Mouse (Mus musculus) heart, postnatal 0 days (tissue): ENCODE measurements around the gene Mrpl20. TPM values are rescaled to one million over a fixed set of nuclear protein-coding genes. Genes with fewer than 3 reads are reported as not detected.
A peak's percentile ranks its signal among the peaks of the same experiment; 100 is the strongest.

Experiments
- ATAC-seq: fragments of 200-750 bp; cut with Nextera tagmentation; 2 replicates; pipeline ENCODE4 v1.8.0; 2017; ENCODE audit warnings: low read depth, moderate number of reproducible peaks, moderate library complexity; ENCODE audit not compliant: insufficient read depth
- DNase-seq: peaks from one replicate; pipeline ENCODE4 v3.0.0-alpha.2; 2016; ENCODE audit warnings: low spot score
- H3K27ac ChIP-seq: fragments of 300-500 bp; sonication (generic); 2 replicates; pipeline ENCODE4 v1.5.1; 2014; ENCODE audit warnings: low read depth, mild to moderate bottlenecking
- H3K27me3 ChIP-seq: fragments of 300-500 bp; sonication (generic); 2 replicates; pipeline ENCODE4 v1.6.1; 2014; ENCODE audit warnings: low read length, mixed read lengths; ENCODE audit not compliant: control insufficient read depth, insufficient read depth
- H3K36me3 ChIP-seq: fragments of 300-500 bp; sonication (generic); replicated peaks from 2 replicates; pipeline ENCODE4 v1.6.1; 2014; ENCODE audit warnings: low read length, mixed read lengths; ENCODE audit not compliant: control insufficient read depth, insufficient read depth
- H3K4me1 ChIP-seq: fragments of 300-500 bp; sonication (generic); 2 replicates; pipeline ENCODE4 v1.6.1; 2014; ENCODE audit warnings: antibody characterized with exemption; ENCODE audit not compliant: control insufficient read depth, insufficient read depth
- H3K4me2 ChIP-seq: fragments of 300-500 bp; sonication (generic); 2 replicates; pipeline ENCODE4 v1.6.1; 2014; ENCODE audit warnings: low read depth, mild to moderate bottlenecking, low read length, moderate library complexity
- H3K4me3 ChIP-seq: fragments of 300-500 bp; sonication (generic); 2 replicates; pipeline ENCODE4 v1.5.1; 2014; ENCODE audit warnings: low read depth, low read length
- H3K9ac ChIP-seq: fragments of 300-500 bp; sonication (generic); replicated peaks from 2 replicates; pipeline ENCODE4 v1.6.1; 2014; ENCODE audit warnings: low read depth, low read length, mixed read lengths
- H3K9me3 ChIP-seq: fragments of 300-500 bp; sonication (generic); replicated peaks from 2 replicates; pipeline ENCODE4 v1.6.1; 2016; ENCODE audit warnings: low read length; ENCODE audit not compliant: control insufficient read depth
- CTCF ChIP-seq: IDR thresholded peaks from 2 replicates; pipeline ENCODE4 v1.5.1; 2016; ENCODE audit warnings: antibody characterized with exemption, control low read depth, low read depth
- EP300 ChIP-seq: IDR thresholded peaks from 2 replicates; pipeline ENCODE4 v1.6.1; 2016; ENCODE audit warnings: antibody characterized with exemption, low read depth
- WGBS: fragments of 180-500 bp; shearing (Covaris S2); extraction: QIAGEN DNeasy Blood & Tissue Kit; methylation state at CpG from one replicate; pipeline ENCODE4 v1.1.7; 2014; 5-methylcytosine and 5-hydroxymethylcytosine counted together
- polyA plus RNA-seq: library from polyadenylated mRNA; unstranded; fragments of >200 nt; fragmentation: Nextera tagmentation; extraction: Ambion mirVana; gene quantifications from 2 replicates; pipeline ENCODE4 v1.2.1, GENCODE M21; 2015
- total RNA-seq: library from RNA; depleted of rRNA; stranded (reverse); fragments of >200 nt; gene quantifications from 2 replicates; pipeline ENCODE4 v1.2.3, GENCODE M21; 2014; ENCODE audit warnings: low replicate concordance

Gene Mrpl20
- total and polyA plus RNA-seq, 2 experiments from 2014 or later = 91.4 to 207 TPM

GRCm38 (mm10) chr4:155803340-155804041, 813 bp downstream of the Mrpl20 start:
- H3K36me3 ChIP-seq = peaks cover 29% of the 10 kb centered on the region
- no peaks in the 10 kb centered on the region for H3K27me3 ChIP-seq
- H3K9ac ChIP-seq = peak overlapping the region; percentile 83
- ATAC-seq = peak; percentile 99
- TF ChIP-seq EP300 (peak; percentile 81), CTCF (no peak)
- H3K27ac ChIP-seq = peak overlapping the region; percentile 73
- H3K4me2 ChIP-seq = peak overlapping the region; percentile 85
- DNase-seq = peak; percentile 92
- H3K9me3 ChIP-seq = no peaks in the 10 kb centered on the region
- peaks cover 16% of the 10 kb centered on the region for H3K4me1 ChIP-seq
- peak overlapping the region; percentile 84 for H3K4me3 ChIP-seq
- WGBS = under 1% methylated on average over 56 of the region's 58 CpGs

- TF ChIP-seq EP300 (no peak), CTCF (no peak)
- Histone ChIP-seq H3K4me1 (peaks cover 18% of the 10 kb centered on the region), H3K4me2 (no peak overlapping the region), H3K9me3 (no peaks in the 10 kb centered on the region), H3K36me3 (peaks cover 54% of the 10 kb centered on the region), H3K9ac (no peak overlapping the region), H3K27ac (no peak overlapping the region), H3K27me3 (no peaks in the 10 kb centered on the region), H3K4me3 (no peak overlapping the region)
- WGBS = 76% methylated on average over 3 of the region's 3 CpGs
- no peak for DNase-seq
- no peak for ATAC-seq
Observed at GRCm38 (mm10) chr4:155807841-155808240, 5.2 kb downstream of the Mrpl20 start.

- TF ChIP-seq CTCF (no peak), EP300 (peak; percentile 80)
- peak within 1 kb of the TSS; percentile 99 for H3K9ac ChIP-seq
- DNase-seq (peak; percentile 95), ATAC-seq (peak; percentile 99)
- H3K4me3 ChIP-seq = peak within 1 kb of the TSS; percentile 97
- no peaks in the 10 kb centered on the region for H3K27me3 ChIP-seq
- under 1% methylated on average over 50 of the region's 60 CpGs for WGBS
- peaks cover 69% of the 10 kb centered on the region for H3K36me3 ChIP-seq
- no peaks in the 10 kb centered on the region for H3K9me3 ChIP-seq
- peak within 1 kb of the TSS; percentile 84 for H3K4me2 ChIP-seq
- peak within 1 kb of the TSS; percentile 95 for H3K27ac ChIP-seq
- H3K4me1 ChIP-seq = peaks cover 16% of the 10 kb centered on the region; the same call in 1 of the 2 replicates
Observed at GRCm38 (mm10) chr4:155811929-155812664, 9.4 kb downstream of the Mrpl20 start, which contains the start of gene Ccnl2. Gene Ccnl2 (plus strand): TSS chr4:155812489.

DNA sequence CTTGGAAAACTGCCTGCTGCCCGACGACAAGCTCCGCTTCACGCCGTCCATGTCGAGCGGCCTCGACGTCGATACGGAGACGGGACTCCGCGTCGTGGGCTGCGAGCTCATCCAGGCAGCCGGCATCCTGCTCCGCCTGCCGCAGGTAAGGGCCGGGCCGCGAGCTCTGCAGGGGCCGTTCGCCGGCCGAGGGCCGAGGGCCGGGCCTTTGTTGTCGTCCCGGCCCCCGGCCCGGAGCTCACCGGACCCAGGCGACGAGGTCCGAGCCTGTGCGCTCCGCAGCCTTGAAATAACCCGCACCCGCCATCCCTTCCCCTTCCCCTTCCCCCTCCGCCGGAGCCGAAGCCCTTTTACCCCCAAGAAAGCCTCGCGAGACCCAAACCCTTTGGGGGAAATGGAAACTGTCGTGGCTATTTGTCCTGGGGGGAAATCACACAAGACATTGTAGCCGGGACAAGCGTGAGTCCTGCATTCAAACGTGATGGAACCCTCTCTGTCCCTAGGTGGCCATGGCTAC, 10.0 kb downstream of the Mrpl20 start:
- no peak for DNase-seq
- H3K36me3 ChIP-seq = peaks cover 69% of the 10 kb centered on the region
- no peak for TF ChIP-seq CTCF
- TF ChIP-seq EP300 = 0 out of 2 replicates have a peak, but pooled peaks have one; percentile 21

DNA sequence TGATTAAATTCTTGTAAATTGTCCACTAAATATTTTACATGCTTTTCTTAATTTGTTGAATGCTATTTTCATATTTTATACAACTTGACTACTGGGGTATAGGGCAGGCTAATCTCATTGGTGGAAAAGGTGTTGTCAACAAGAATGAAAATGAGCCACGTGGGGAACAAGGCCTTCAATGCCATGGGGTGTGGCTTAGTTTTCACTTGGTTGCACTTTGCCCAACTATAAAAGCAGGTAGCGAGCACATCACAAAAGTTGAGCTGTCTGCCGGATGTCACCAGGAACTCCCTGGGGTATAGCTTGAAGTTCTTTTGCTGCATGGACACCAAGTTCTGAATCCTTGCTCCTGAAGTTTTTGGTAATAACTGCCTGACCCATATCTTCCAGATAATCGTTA, 14.9 kb downstream of the Mrpl20 start:
- Histone ChIP-seq H3K9ac (no peak overlapping the region), H3K36me3 (peaks cover 84% of the 10 kb centered on the region), H3K27ac (no peak overlapping the region), H3K4me3 (no peak overlapping the region), H3K4me2 (no peak overlapping the region), H3K4me1 (peaks cover 12% of the 10 kb centered on the region; the same call in 1 of the 2 replicates), H3K27me3 (no peaks in the 10 kb centered on the region), H3K9me3 (no peaks in the 10 kb centered on the region)
- DNase-seq = no peak
- ATAC-seq = no peak
- WGBS = 78% methylated on average over 4 of the region's 4 CpGs
- TF ChIP-seq CTCF (no peak), EP300 (no peak)

More for the DNA sequence above, 10.0 kb downstream of the Mrpl20 start:
- Histone ChIP-seq H3K9me3 (no peaks in the 10 kb centered on the region), H3K4me1 (peaks cover 16% of the 10 kb centered on the region; the same call in 1 of the 2 replicates), H3K4me3 (peak overlapping the region; percentile 97), H3K27me3 (no peaks in the 10 kb centered on the region), H3K4me2 (peak overlapping the region; percentile 84), H3K27ac (peak overlapping the region; percentile 95), H3K9ac (peak overlapping the region; percentile 99)
- WGBS = under 1% methylated on average over 49 of the region's 49 CpGs
- ATAC-seq = peak; percentile 11
